Mouse (Mus musculus): ENCODE measurements at regions not wholly inside any gene's neighbourhood (a gene's known extent, or its start where the extent isn't known, plus 50 kb on each side); places are given as distances from the start of the nearest gene placed in this dataset.

DNA sequence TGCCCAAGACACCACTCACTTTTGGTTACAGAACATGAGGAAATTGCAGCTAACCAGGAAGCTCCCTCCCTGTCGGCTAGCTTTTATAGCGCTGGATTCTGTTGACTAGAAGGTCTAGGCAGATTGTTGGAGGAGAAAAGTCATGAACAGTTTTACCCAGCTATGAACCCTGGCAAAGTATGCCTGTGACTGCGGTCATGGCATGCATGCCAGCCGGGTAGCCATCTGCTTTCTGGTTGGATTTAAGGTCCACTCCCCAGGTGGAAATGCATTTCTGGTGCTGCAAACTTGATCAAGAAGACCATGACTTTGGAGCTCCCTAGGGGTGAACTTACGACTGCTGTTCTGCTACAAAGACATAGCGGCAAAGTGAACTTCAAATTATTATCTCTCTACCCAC, 62.8 kb upstream of the Mylip start:
- TF ChIP-seq CTCF (IDR thresholded peaks at IDR 0.05; ENCODE audit: low read depth) = no peak
- TF ChIP-seq EP300 (IDR thresholded peaks at IDR 0.05; ENCODE audit: low read depth) = no peak

Measured in heart, postnatal 0 days (tissue).